Mouse (Mus musculus): Measurements from ENCODE around the gene Myocd.

Gene Myocd

GRCm38 (mm10) chr11:65213806-65214205, 56.0 kb downstream of the Myocd start:
- DNase-seq (ENCODE audit: low spot score in 2 of 2): no peak

- DNase-seq (ENCODE audit: low spot score in 2 of 2): no peak
These were observed 58.1 kb downstream of the Myocd start for GRCm38 (mm10) chr11:65211701-65212100.

GRCm38 (mm10) chr11:65209441-65209840, 60.3 kb downstream of the Myocd start:
- DNase-seq (ENCODE audit: low spot score in 2 of 2): no peak

GRCm38 (mm10) chr11:65205306-65205705, 64.5 kb downstream of the Myocd start:
- DNase-seq (ENCODE audit: low spot score in 2 of 2): no peak

GRCm38 (mm10) chr11:65204651-65205050, 65.1 kb downstream of the Myocd start:
- no peak for DNase-seq (ENCODE audit: low spot score in 2 of 2)

GRCm38 (mm10) chr11:65203020-65203419, 66.8 kb downstream of the Myocd start:
- no peak for DNase-seq (ENCODE audit: low spot score in 2 of 2)

GRCm38 (mm10) chr11:65202236-65202635, 67.6 kb downstream of the Myocd start:
- no peak for DNase-seq (ENCODE audit: low spot score in 2 of 2)

GRCm38 (mm10) chr11:65198026-65198425, 71.8 kb downstream of the Myocd start:
- DNase-seq (ENCODE audit: low spot score in 2 of 2): no peak

GRCm38 (mm10) chr11:65197280-65197679, 72.5 kb downstream of the Myocd start:
- DNase-seq (ENCODE audit: low spot score in 2 of 2): peak; percentile 10 to 55

- DNase-seq (ENCODE audit: low spot score in 2 of 2): no peak
These were observed 82.8 kb downstream of the Myocd start for GRCm38 (mm10) chr11:65186974-65187373.

GRCm38 (mm10) chr11:65185114-65185513, 84.7 kb downstream of the Myocd start:
- no peak for DNase-seq (ENCODE audit: low spot score in 2 of 2)

- no peak for DNase-seq (ENCODE audit: low spot score in 2 of 2)
These were observed 99.6 kb downstream of the Myocd start for GRCm38 (mm10) chr11:65170121-65170750.

GRCm38 (mm10) chr11:65162767-65163120, 107.0 kb downstream of the Myocd start, which contains the start of gene Arhgap44:
Gene Arhgap44, minus strand, starts transcription at chr11:65162961.
- DNase-seq (ENCODE audit: low spot score in 2 of 2): no peak

- DNase-seq (ENCODE audit: low spot score in 2 of 2): no peak
These were observed 107.7 kb downstream of the Myocd start for GRCm38 (mm10) chr11:65161881-65162766.

GRCm38 (mm10) chr11:65160991-65161880, 108.6 kb downstream of the Myocd start:
- no peak for DNase-seq (ENCODE audit: low spot score in 2 of 2)

GRCm38 (mm10) chr11:65159791-65160190, 110.0 kb downstream of the Myocd start, which contains the start of gene 1700086D15Rik:
Gene 1700086D15Rik, minus strand, starts transcription at chr11:65159891.
- no peak for DNase-seq (ENCODE audit: low spot score in 2 of 2)

- no peak for DNase-seq (ENCODE audit: low spot score in 2 of 2)
These were observed 111.2 kb downstream of the Myocd start for GRCm38 (mm10) chr11:65158658-65158990.

GRCm38 (mm10) chr11:65157966-65158657, 111.7 kb downstream of the Myocd start:
- DNase-seq (ENCODE audit: low spot score in 2 of 2): no peak

GRCm38 (mm10) chr11:65153006-65153405, 116.8 kb downstream of the Myocd start:
- no peak for DNase-seq (ENCODE audit: low spot score in 2 of 2)

GRCm38 (mm10) chr11:65148441-65148840, 121.3 kb downstream of the Myocd start:
- DNase-seq (ENCODE audit: low spot score in 2 of 2): no peak

GRCm38 (mm10) chr11:65142838-65143417, 126.9 kb downstream of the Myocd start:
- no peak for DNase-seq (ENCODE audit: low spot score in 2 of 2)

Measured in spleen, postnatal 10 days (tissue).